Mouse (Mus musculus): ENCODE results near the gene Gsg1. TPM values are rescaled to one million over a fixed set of nuclear protein-coding genes. Genes with fewer than 3 reads are reported as not detected.

Gsg1 gene
- polyA plus RNA-seq, 1 experiment from 2014 or later = 0.44 TPM

Other genes with a start within 250 kb of the Gsg1 start
- 90.8 and 93.0 TPM in 2 replicates for gene Ddx47, start 242.7 kb downstream of the Gsg1 start, polyA plus RNA-seq (2016; fragmentation: Nextera tagmentation; extraction: Ambion mirVana)
- 2.5 and 3.3 TPM in 2 replicates for gene Gprc5a, start 188.7 kb downstream of the Gsg1 start, polyA plus RNA-seq (2016; fragmentation: Nextera tagmentation; extraction: Ambion mirVana)
- gene Gprc5d, start 136.1 kb downstream of the Gsg1 start, polyA plus RNA-seq (2016; fragmentation: Nextera tagmentation; extraction: Ambion mirVana) = not detected in 2 replicates
- gene Fam234b, start 56.4 kb downstream of the Gsg1 start, polyA plus RNA-seq (2016; fragmentation: Nextera tagmentation; extraction: Ambion mirVana) = 53.9 and 57.9 TPM in 2 replicates
- 5.2 and 7.1 TPM in 2 replicates for gene Hebp1, start 56.3 kb downstream of the Gsg1 start, polyA plus RNA-seq (2016; fragmentation: Nextera tagmentation; extraction: Ambion mirVana)
- gene Pbp2, start 56.1 kb upstream of the Gsg1 start, polyA plus RNA-seq (2016; fragmentation: Nextera tagmentation; extraction: Ambion mirVana) = 0.20 TPM in 1 of 2 replicates, not detected in the other
- gene Emp1, start 108.2 kb upstream of the Gsg1 start, polyA plus RNA-seq (2016; fragmentation: Nextera tagmentation; extraction: Ambion mirVana) = 12.3 and 12.7 TPM in 2 replicates

Data from neural tube, embryonic 12.5 days (tissue).